Mouse (Mus musculus) lung, postnatal 0 days (tissue): ENCODE results near the gene Fam168a. TPM values are rescaled to one million over a fixed set of nuclear protein-coding genes. Genes with fewer than 3 reads are reported as not detected.

Source experiments
- ATAC-seq: fragments of 200-750 bp; cut with Nextera tagmentation; 2 replicates; pipeline ENCODE4 v1.8.0; 2017; ENCODE audit warnings: moderate library complexity
- DNase-seq: peaks from one replicate; pipeline ENCODE4 v3.0.0-alpha.2; 2016; ENCODE audit warnings: low spot score
- H3K27ac ChIP-seq: fragments of 300-500 bp; sonication (generic); 2 replicates; pipeline ENCODE4 v1.5.1; 2014; ENCODE audit warnings: antibody characterized with exemption, mild to moderate bottlenecking, low read length, mixed read lengths
- H3K27me3 ChIP-seq: fragments of 300-500 bp; sonication (generic); replicated peaks from 2 replicates; pipeline ENCODE4 v1.6.1; 2014; ENCODE audit warnings: low read length, mixed read lengths; ENCODE audit not compliant: insufficient read depth
- H3K36me3 ChIP-seq: fragments of 300-500 bp; sonication (generic); 2 replicates; pipeline ENCODE4 v1.6.1; 2014; ENCODE audit warnings: low read length, mixed read lengths; ENCODE audit not compliant: insufficient read depth
- H3K4me1 ChIP-seq: fragments of 300-500 bp; sonication (generic); 2 replicates; pipeline ENCODE4 v1.6.1; 2014; ENCODE audit warnings: antibody characterized with exemption, low read depth, low read length, mixed read lengths; ENCODE audit not compliant: insufficient read depth
- H3K4me2 ChIP-seq: fragments of 300-500 bp; sonication (generic); replicated peaks from 2 replicates; pipeline ENCODE4 v1.6.1; 2014; ENCODE audit warnings: low read depth, mild to moderate bottlenecking, low read length, moderate library complexity, mixed read lengths
- H3K4me3 ChIP-seq: fragments of 300-500 bp; sonication (generic); 2 replicates; pipeline ENCODE4 v1.5.1; 2014; ENCODE audit warnings: low read depth, low read length
- H3K9ac ChIP-seq: fragments of 300-500 bp; sonication (generic); replicated peaks from 2 replicates; pipeline ENCODE4 v1.6.1; 2014; ENCODE audit warnings: low read depth, mild to moderate bottlenecking
- H3K9me3 ChIP-seq: fragments of 300-500 bp; sonication (generic); 2 replicates; pipeline ENCODE4 v1.6.1; 2016; ENCODE audit warnings: low read length, mixed read lengths
- CTCF ChIP-seq: IDR thresholded peaks from 2 replicates; pipeline ENCODE4 v1.5.1; 2016; ENCODE audit warnings: antibody characterized with exemption, mild to moderate bottlenecking
- EP300 ChIP-seq: IDR thresholded peaks from 2 replicates; pipeline ENCODE4 v1.6.1; 2016; ENCODE audit warnings: antibody characterized with exemption, mild to moderate bottlenecking, control low read depth
- WGBS: fragments of 180-500 bp; shearing (Covaris S2); extraction: QIAGEN DNeasy Blood & Tissue Kit; methylation state at CpG from one replicate; pipeline ENCODE4 v1.1.7; 2014; 5-methylcytosine and 5-hydroxymethylcytosine counted together
- polyA plus RNA-seq: library from polyadenylated mRNA; unstranded; fragments of >200 nt; fragmentation: Nextera tagmentation; extraction: Ambion mirVana; gene quantifications from 2 replicates; pipeline ENCODE4 v1.2.1, GENCODE M21; 2015

The Fam168a gene
- polyA plus RNA-seq, 1 experiment from 2014 or later: 28.2 TPM

GRCm38 (mm10) chr7:100862828-100863638 is 156.6 kb downstream of the Fam168a start, which contains the start of gene Relt:
Relt (minus strand) TSS chr7:100863446.
- Histone ChIP-seq H3K36me3 (no peaks in the 10 kb centered on the region), H3K27ac (peak within 1 kb of the TSS; percentile 66), H3K27me3 (no peaks in the 10 kb centered on the region), H3K4me3 (peak within 1 kb of the TSS; percentile 64), H3K9ac (peak within 1 kb of the TSS; percentile 52), H3K9me3 (no peaks in the 10 kb centered on the region), H3K4me1 (no peaks in the 10 kb centered on the region), H3K4me2 (peak within 1 kb of the TSS; percentile 99)
- WGBS: 2% methylated on average over 64 of the region's 91 CpGs
- ATAC-seq (peak; percentile 94), DNase-seq (peak; percentile 96)
- TF ChIP-seq EP300: no peak
- peak; percentile 86 for TF ChIP-seq CTCF

GRCm38 (mm10) chr7:100866675-100867074 is 160.2 kb downstream of the Fam168a start:
- Histone ChIP-seq H3K4me3 (no peak overlapping the region), H3K27me3 (no peaks in the 10 kb centered on the region), H3K4me1 (no peaks in the 10 kb centered on the region), H3K9me3 (no peaks in the 10 kb centered on the region), H3K4me2 (no peak overlapping the region), H3K36me3 (no peaks in the 10 kb centered on the region), H3K9ac (no peak overlapping the region), H3K27ac (no peak overlapping the region)
- TF ChIP-seq CTCF (peak; percentile 81), EP300 (no peak)
- ATAC-seq (no peak), DNase-seq (peak; percentile 82)
- WGBS: 4% methylated on average over 3 of the region's 3 CpGs

- Histone ChIP-seq H3K9ac (no peak overlapping the region), H3K4me1 (no peaks in the 10 kb centered on the region), H3K27me3 (no peaks in the 10 kb centered on the region), H3K27ac (no peak overlapping the region), H3K4me3 (no peak overlapping the region), H3K4me2 (no peak overlapping the region), H3K36me3 (peaks cover 2% of the 10 kb centered on the region; the same call in 1 of the 2 replicates), H3K9me3 (no peaks in the 10 kb centered on the region)
- TF ChIP-seq EP300: no peak
- no peak for TF ChIP-seq CTCF
- ATAC-seq (no peak), DNase-seq (no peak)
- WGBS: 45% methylated on average over 2 of the region's 2 CpGs
Observed at GRCm38 (mm10) chr7:100867561-100867960, 161.1 kb downstream of the Fam168a start.

- Histone ChIP-seq H3K4me3 (no peak overlapping the region), H3K4me2 (no peak overlapping the region), H3K9ac (no peak overlapping the region), H3K4me1 (no peaks in the 10 kb centered on the region), H3K9me3 (no peaks in the 10 kb centered on the region), H3K36me3 (peaks cover 11% of the 10 kb centered on the region), H3K27me3 (no peaks in the 10 kb centered on the region), H3K27ac (no peak overlapping the region)
- no peak for DNase-seq
- no peak for TF ChIP-seq CTCF
- no peak for TF ChIP-seq EP300
- 48% methylated on average over 4 of the region's 4 CpGs for WGBS
- ATAC-seq: no peak
Observed at GRCm38 (mm10) chr7:100868551-100868950, 162.1 kb downstream of the Fam168a start.

GRCm38 (mm10) chr7:100869877-100870629 is 163.6 kb downstream of the Fam168a start:
- DNase-seq: no peak
- peaks cover 16% of the 10 kb centered on the region for H3K36me3 ChIP-seq
- no peak overlapping the region for H3K4me3 ChIP-seq
- no peak for TF ChIP-seq CTCF
- no peak for TF ChIP-seq EP300
- 75% methylated on average over 8 of the region's 8 CpGs for WGBS
- H3K4me2 ChIP-seq: no peak overlapping the region
- no peak overlapping the region for H3K27ac ChIP-seq
- H3K9ac ChIP-seq: no peak overlapping the region
- H3K9me3 ChIP-seq: no peaks in the 10 kb centered on the region
- no peaks in the 10 kb centered on the region for H3K4me1 ChIP-seq
- peak; percentile 29 for ATAC-seq
- no peaks in the 10 kb centered on the region for H3K27me3 ChIP-seq

- H3K36me3 ChIP-seq: peaks cover 16% of the 10 kb centered on the region
Observed at GRCm38 (mm10) chr7:100871355-100871754, 164.9 kb downstream of the Fam168a start.

More at GRCm38 (mm10) chr7:100871355-100871754, 164.9 kb downstream of the Fam168a start:
- no peak overlapping the region for H3K9ac ChIP-seq
- H3K4me2 ChIP-seq: no peak overlapping the region
- H3K9me3 ChIP-seq: no peaks in the 10 kb centered on the region
- H3K4me1 ChIP-seq: no peaks in the 10 kb centered on the region
- WGBS: 91% methylated on average over 4 of the region's 4 CpGs
- no peak overlapping the region for H3K4me3 ChIP-seq
- ATAC-seq (no peak), DNase-seq (no peak)
- H3K27me3 ChIP-seq: no peaks in the 10 kb centered on the region
- TF ChIP-seq EP300: no peak
- no peak for TF ChIP-seq CTCF
- no peak overlapping the region for H3K27ac ChIP-seq
